ENCODE assay signal across 19 mouse cellular contexts in the genomic region with DNA sequence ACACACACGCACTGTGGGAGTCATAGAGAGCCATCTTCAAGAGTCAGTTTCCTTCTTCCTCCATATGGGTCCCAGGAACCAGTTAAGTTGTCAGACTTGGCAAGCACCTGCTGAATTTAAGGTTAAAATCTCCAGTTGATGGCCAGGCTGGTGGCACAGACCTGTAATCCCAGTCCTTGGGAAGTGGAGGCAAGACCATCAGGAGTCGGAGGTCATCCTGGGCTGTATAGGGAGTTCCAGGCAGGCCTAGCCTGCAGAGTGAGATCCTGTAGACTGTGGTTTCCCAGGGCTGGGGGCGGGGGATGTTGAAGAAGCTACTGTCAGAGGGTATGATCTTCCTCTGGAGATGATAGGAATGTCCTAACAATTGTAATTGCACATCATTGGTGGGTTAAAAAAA. TPM values are rescaled to one million over a fixed set of nuclear protein-coding genes. Genes with fewer than 3 reads are reported as not detected.
"Had no signal": no experiment of that assay in that cellular context is flagged by ENCODE, and none has a peak within 500 bp of the region (broad histone marks: within the 10 kb centered on the region; RNA-seq: fewer than 3 reads in every experiment).

No protein-coding gene starts in this region.

- H3K27me3 ChIP-seq: neural tube, embryonic 13.5 days; stomach, embryonic 15.5 days had no signal

- DNase-seq: lung, adult 18-20 months; lung, embryonic 14.5 days; lung, postnatal 10 days; lung, postnatal 4 days; midbrain, embryonic 14.5 days; right cerebral cortex, postnatal 14 days; thymus, adult 2 months; thymus, postnatal 25 days; thymus, postnatal 4 days had no signal

- H3K4me2 ChIP-seq: lung, embryonic 14.5 days; midbrain, embryonic 12.5 days; neural tube, embryonic 13.5 days; stomach, embryonic 15.5 days had no signal

- H3K9ac ChIP-seq: lung, embryonic 14.5 days; midbrain, embryonic 12.5 days; neural tube, embryonic 13.5 days; stomach, embryonic 15.5 days had no signal

- H3K9me3 ChIP-seq: midbrain, embryonic 10.5 days; midbrain, embryonic 12.5 days; neural tube, embryonic 13.5 days; stomach, embryonic 15.5 days had no signal

- H3K36me3 ChIP-seq: midbrain, embryonic 10.5 days; midbrain, embryonic 12.5 days; neural tube, embryonic 13.5 days; stomach, embryonic 15.5 days had no signal

- H3K27ac ChIP-seq: midbrain, embryonic 10.5 days; midbrain, embryonic 12.5 days; neural tube, embryonic 13.5 days; stomach, embryonic 15.5 days; stomach, postnatal 0 days had no signal

- H3K4me3 ChIP-seq: midbrain, embryonic 10.5 days; midbrain, embryonic 12.5 days; neural tube, embryonic 13.5 days; stomach, embryonic 15.5 days had no signal

- H3K4me1 ChIP-seq: midbrain, embryonic 12.5 days; neural tube, embryonic 13.5 days; stomach, embryonic 15.5 days had no signal

RNA-seq across cellular contexts. Expression of gene Ccin, which starts 5.7 kb away (rescaled TPM):
- total RNA-seq: megakaryocyte-erythroid progenitor cell, adult 5-6 weeks; monocyte, adult 5-6 weeks had no signal
- polyA plus RNA-seq: lung, embryonic 14.5 days; lung, embryonic 16.5 days; midbrain, embryonic 10.5 days; midbrain, embryonic 12.5 days; midbrain, embryonic 14.5 days; midbrain, postnatal 0 days; neural tube, embryonic 11.5 days; neural tube, embryonic 13.5 days; stomach, embryonic 15.5 days; stomach, postnatal 0 days had no signal
